Mouse (Mus musculus): ENCODE measurements at regions not wholly inside any gene's neighbourhood (a gene's known extent, or its start where the extent isn't known, plus 50 kb on each side); places are given as distances from the start of the nearest gene placed in this dataset.
A peak's percentile ranks its signal among the peaks of the same experiment; 100 is the strongest.
"Not testable (repeated sequence)": the region's sequence is repeated elsewhere in the genome, so short reads cannot be mapped to it uniquely, and the experiment has no call there.

GRCm38 (mm10) chr15:92997933-92998332, 277.0 kb downstream of the Gxylt1 start:
- no peak for DNase-seq (ENCODE audit: low spot score in 2 of 2)

GRCm38 (mm10) chr15:92994191-92994671, 280.7 kb downstream of the Gxylt1 start:
- no peak for DNase-seq (ENCODE audit: low spot score in 2 of 2)

- no peak for DNase-seq (ENCODE audit: low spot score in 2 of 2)
Measured at GRCm38 (mm10) chr15:92993538-92994190, 281.3 kb downstream of the Gxylt1 start.

GRCm38 (mm10) chr15:92975774-92976173, 299.2 kb downstream of the Gxylt1 start:
- DNase-seq (ENCODE audit: low spot score in 2 of 2): peak; percentile 4 to 7

- DNase-seq (ENCODE audit: low spot score in 2 of 2): no peak
Measured at GRCm38 (mm10) chr15:92974931-92975330, 300.0 kb downstream of the Gxylt1 start.

- DNase-seq (ENCODE audit: low spot score in 2 of 2): no peak
Measured at GRCm38 (mm10) chr15:92973651-92974229, 301.2 kb downstream of the Gxylt1 start.

GRCm38 (mm10) chr15:92965556-92965955, 309.4 kb downstream of the Gxylt1 start:
- DNase-seq (ENCODE audit: low spot score in 2 of 2): no peak

GRCm38 (mm10) chr15:92964901-92965300, 310.1 kb downstream of the Gxylt1 start:
- DNase-seq (ENCODE audit: low spot score in 2 of 2): no peak

- DNase-seq (ENCODE audit: low spot score in 2 of 2): no peak
Measured at GRCm38 (mm10) chr15:92964131-92964530, 310.8 kb downstream of the Gxylt1 start.

GRCm38 (mm10) chr15:92950912-92951311, 324.1 kb downstream of the Gxylt1 start:
- DNase-seq (ENCODE audit: low spot score in 2 of 2): not testable (repeated sequence)

- no peak for DNase-seq (ENCODE audit: low spot score in 2 of 2)
Measured at GRCm38 (mm10) chr15:92946216-92946615, 328.8 kb downstream of the Gxylt1 start.

- no peak for DNase-seq (ENCODE audit: low spot score in 2 of 2)
Measured at GRCm38 (mm10) chr15:92903821-92904220, 371.2 kb downstream of the Gxylt1 start.

GRCm38 (mm10) chr15:92897277-92897676, 377.7 kb downstream of the Gxylt1 start:
- no peak for DNase-seq (ENCODE audit: low spot score in 2 of 2)

GRCm38 (mm10) chr15:92895836-92896235, 379.1 kb downstream of the Gxylt1 start:
- no peak for DNase-seq (ENCODE audit: low spot score in 2 of 2)

GRCm38 (mm10) chr15:92876438-92876837, 398.5 kb downstream of the Gxylt1 start:
- no peak for DNase-seq (ENCODE audit: low spot score in 2 of 2)

- no peak for DNase-seq (ENCODE audit: low spot score in 2 of 2)
Measured at GRCm38 (mm10) chr15:92864106-92864505, 410.9 kb downstream of the Gxylt1 start.

GRCm38 (mm10) chr15:92850854-92851253, 424.1 kb downstream of the Gxylt1 start:
- no peak for DNase-seq (ENCODE audit: low spot score in 2 of 2)

GRCm38 (mm10) chr15:92840035-92840434, 434.9 kb downstream of the Gxylt1 start:
- DNase-seq (ENCODE audit: low spot score in 2 of 2): no peak

- no peak for DNase-seq (ENCODE audit: low spot score in 2 of 2)
Measured at GRCm38 (mm10) chr15:92839611-92840010, 435.4 kb downstream of the Gxylt1 start.

- DNase-seq (ENCODE audit: low spot score in 2 of 2): no peak
Measured at GRCm38 (mm10) chr15:92826136-92826535, 429.5 kb downstream of the Pdzrn4 start.
